Mouse (Mus musculus) midbrain, embryonic 15.5 days (tissue): ENCODE measurements around the gene Hist1h1a. TPM values are rescaled to one million over a fixed set of nuclear protein-coding genes. Genes with fewer than 3 reads are reported as not detected.
A peak's percentile ranks its signal among the peaks of the same experiment; 100 is the strongest.
"Not testable (repeated sequence)": the region's sequence is repeated elsewhere in the genome, so short reads cannot be mapped to it uniquely, and the experiment has no call there.

Experiments
- ATAC-seq: fragments of 200-750 bp; cut with Nextera tagmentation; replicated peaks from 2 replicates; pipeline ENCODE4 v1.8.0; 2017; ENCODE audit warnings: moderate TSS enrichment
- H3K27ac ChIP-seq: fragments of 300-500 bp; sonication (generic); 2 replicates; pipeline ENCODE4 v1.5.1; 2015; ENCODE audit warnings: mild to moderate bottlenecking, inconsistent platforms
- H3K27me3 ChIP-seq: fragments of 300-500 bp; sonication (generic); replicated peaks from 2 replicates; pipeline ENCODE4 v1.6.1; 2015; ENCODE audit warnings: inconsistent platforms
- H3K36me3 ChIP-seq: fragments of 300-500 bp; sonication (generic); replicated peaks from 2 replicates; pipeline ENCODE4 v1.6.1; 2015; ENCODE audit warnings: inconsistent platforms
- H3K4me1 ChIP-seq: fragments of 300-500 bp; sonication (generic); 2 replicates; pipeline ENCODE4 v1.6.1; 2015; ENCODE audit warnings: inconsistent platforms
- H3K4me2 ChIP-seq: fragments of 300-500 bp; sonication (generic); 2 replicates; pipeline ENCODE4 v1.6.1; 2015; ENCODE audit warnings: inconsistent platforms, mild to moderate bottlenecking, moderate library complexity
- H3K4me3 ChIP-seq: fragments of 300-500 bp; sonication (generic); 2 replicates; pipeline ENCODE4 v1.5.1; 2015; ENCODE audit warnings: mild to moderate bottlenecking, inconsistent platforms
- H3K9ac ChIP-seq: fragments of 300-500 bp; sonication (generic); 2 replicates; pipeline ENCODE4 v1.6.1; 2015; ENCODE audit warnings: mild to moderate bottlenecking, inconsistent platforms
- H3K9me3 ChIP-seq: fragments of 300-500 bp; sonication (generic); 2 replicates; pipeline ENCODE4 v1.6.1; 2016; ENCODE audit warnings: inconsistent platforms
- WGBS: fragments of 180-500 bp; shearing (Covaris S2); methylation state at CpG from one replicate; pipeline ENCODE4 v1.1.7; 2015; ENCODE audit warnings: mixed read lengths; 5-methylcytosine and 5-hydroxymethylcytosine counted together
- polyA plus RNA-seq: library from polyadenylated mRNA; unstranded; fragments of >200 nt; fragmentation: Nextera tagmentation; extraction: Ambion mirVana; gene quantifications from 2 replicates; pipeline ENCODE4 v1.2.1, GENCODE M21; 2015

Gene Hist1h1a
- polyA plus RNA-seq, 1 experiment from 2014 or later: 0.48 TPM

DNA sequence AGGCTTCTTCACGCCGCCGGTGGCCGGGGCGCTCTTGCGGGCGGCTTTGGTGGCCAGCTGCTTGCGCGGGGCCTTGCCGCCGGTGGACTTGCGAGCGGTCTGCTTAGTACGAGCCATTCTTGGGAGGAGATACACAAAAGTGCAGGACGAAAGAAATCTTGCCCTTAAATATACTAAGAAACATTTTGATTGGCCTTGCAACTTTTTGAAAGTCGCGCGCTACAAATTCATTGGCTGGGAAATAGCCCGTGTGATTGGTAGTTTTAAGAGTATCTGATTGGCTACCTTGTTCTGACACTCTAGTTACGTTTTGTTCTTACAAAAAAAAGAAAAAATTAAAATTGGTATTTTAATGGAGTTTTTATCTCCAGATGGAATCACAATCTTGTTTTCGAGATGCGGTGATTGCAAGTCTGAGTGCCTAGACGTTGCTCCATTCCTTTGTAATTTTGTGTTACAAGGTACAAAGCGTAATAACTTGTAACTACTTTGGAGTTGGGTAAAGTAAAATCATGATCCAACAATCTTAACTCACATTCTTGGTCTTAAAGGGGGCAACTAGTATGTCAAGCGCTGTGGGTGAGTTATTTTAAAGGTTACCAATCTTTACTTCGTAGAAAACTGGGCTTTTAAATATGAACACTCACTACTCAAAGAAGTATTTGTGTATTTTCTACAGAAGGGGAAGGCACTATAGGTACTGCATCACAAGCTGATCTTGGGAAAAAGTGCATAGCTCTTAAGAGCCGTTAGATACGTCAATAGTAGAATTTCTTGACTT, 17.9 kb upstream of the Hist1h1a start, which contains the start of gene Hist1h3c:
TSS of gene Hist1h3c (minus strand) at position 222 of the 781 bp plus-strand sequence.
- WGBS: under 1% methylated on average over 24 of the region's 28 CpGs
- Histone ChIP-seq H3K27ac (peak within 1 kb of the TSS; percentile 96), H3K9me3 (no peaks in the 10 kb centered on the region), H3K36me3 (no peaks in the 10 kb centered on the region), H3K4me2 (peak within 1 kb of the TSS; percentile 86), H3K4me3 (peak within 1 kb of the TSS; percentile 46), H3K9ac (peak within 1 kb of the TSS; percentile 37; the same call in 1 of the 2 replicates), H3K27me3 (no peaks in the 10 kb centered on the region), H3K4me1 (peaks cover 19% of the 10 kb centered on the region)
- peak; percentile 77 for ATAC-seq

GRCm38 (mm10) chr13:23746201-23747080, 17.0 kb upstream of the Hist1h1a start, which contains the start of gene Hist1h2bb:
Gene Hist1h2bb, plus strand, starts transcription at chr13:23746734.
- Histone ChIP-seq H3K4me3 (peak within 1 kb of the TSS; percentile 46), H3K27ac (peak within 1 kb of the TSS; percentile 96), H3K4me2 (peak within 1 kb of the TSS; percentile 86), H3K9ac (peak within 1 kb of the TSS; percentile 37), H3K4me1 (peaks cover 21% of the 10 kb centered on the region)
- peak; percentile 92 for ATAC-seq
- H3K36me3 ChIP-seq, H3K27me3 ChIP-seq, H3K9me3 ChIP-seq: not testable (repeated sequence)
- 1% methylated on average over 46 of the region's 58 CpGs for WGBS

GRCm38 (mm10) chr13:23747081-23747891, 16.2 kb upstream of the Hist1h1a start:
- ATAC-seq: no peak; the same call in 1 of the 2 replicates

DNA sequence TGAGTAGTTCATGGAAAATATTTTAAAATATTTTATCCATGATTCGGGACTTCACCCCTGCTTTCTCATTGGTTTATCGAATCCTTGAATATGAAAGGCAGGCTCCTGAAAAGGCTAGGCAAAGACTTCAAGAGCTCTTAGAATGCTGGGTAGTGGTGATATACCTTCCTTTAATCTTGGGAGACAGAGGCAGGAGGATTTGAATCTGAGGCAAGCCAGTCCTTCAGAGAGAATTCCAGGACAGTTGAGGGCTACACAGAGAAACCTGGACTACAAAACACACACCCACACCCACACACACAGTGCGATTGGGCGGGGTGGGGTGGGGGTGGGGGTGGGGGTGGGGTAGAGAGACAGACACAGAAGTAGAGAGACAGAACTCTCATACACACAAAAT, 15.6 kb upstream of the Hist1h1a start:
- H3K4me2 ChIP-seq: no peak overlapping the region; the same call in 1 of the 2 replicates
- H3K4me1 ChIP-seq: peaks cover 28% of the 10 kb centered on the region
- no peaks in the 10 kb centered on the region for H3K36me3 ChIP-seq
- 6% methylated on average over 4 of the region's 4 CpGs for WGBS
- no peak for ATAC-seq
- H3K27me3 ChIP-seq: no peaks in the 10 kb centered on the region
- no peaks in the 10 kb centered on the region for H3K9me3 ChIP-seq
- no peak overlapping the region for H3K9ac ChIP-seq
- peak overlapping the region; percentile 53 for H3K27ac ChIP-seq
- H3K4me3 ChIP-seq: no peak overlapping the region

More at GRCm38 (mm10) chr13:23747081-23747891, 16.2 kb upstream of the Hist1h1a start:
- H3K4me2 ChIP-seq: peak overlapping the region; percentile 86
- no peaks in the 10 kb centered on the region for H3K27me3 ChIP-seq
- H3K9ac ChIP-seq: 0 out of 2 replicates have a peak overlapping the region, but pooled peaks have one; percentile 20
- peak overlapping the region; percentile 46 for H3K4me3 ChIP-seq
- peak overlapping the region; percentile 96 for H3K27ac ChIP-seq
- 2% methylated on average over 13 of the region's 13 CpGs for WGBS
- H3K4me1 ChIP-seq: peaks cover 24% of the 10 kb centered on the region
- H3K9me3 ChIP-seq: no peaks in the 10 kb centered on the region
- H3K36me3 ChIP-seq: no peaks in the 10 kb centered on the region

DNA sequence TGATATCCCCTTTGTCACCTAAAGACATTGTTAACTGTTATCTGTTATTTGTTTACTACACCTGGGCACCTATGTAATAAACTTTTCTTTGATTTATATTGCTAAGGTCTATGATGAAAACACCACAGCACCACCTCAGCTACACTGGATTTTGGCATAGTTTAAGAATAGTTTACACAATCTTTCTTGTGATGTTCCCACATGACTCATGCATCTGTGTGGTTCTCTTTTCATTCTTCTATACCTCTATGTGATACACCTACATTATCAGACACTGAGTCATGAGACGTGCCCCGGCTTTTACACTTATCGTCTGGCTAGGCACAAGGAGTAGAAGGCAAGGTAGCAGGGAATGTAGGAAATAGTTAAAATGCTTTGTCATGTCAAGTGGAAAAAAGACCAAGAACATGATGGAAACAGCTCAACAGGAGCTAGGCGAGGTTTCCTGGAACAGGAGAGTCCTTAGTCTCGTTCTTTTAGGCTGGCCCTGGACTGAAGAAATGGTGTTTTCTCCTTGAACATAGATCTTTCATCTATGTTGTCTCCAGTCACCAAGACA, 13.8 kb upstream of the Hist1h1a start:
- H3K27me3 ChIP-seq: no peaks in the 10 kb centered on the region
- no peak overlapping the region for H3K9ac ChIP-seq
- 94% methylated on average over 5 of the region's 5 CpGs for WGBS
- H3K4me3 ChIP-seq: no peak overlapping the region
- H3K9me3 ChIP-seq: no peaks in the 10 kb centered on the region
- peaks cover 28% of the 10 kb centered on the region for H3K4me1 ChIP-seq
- no peaks in the 10 kb centered on the region for H3K36me3 ChIP-seq
- H3K27ac ChIP-seq: no peak overlapping the region
- no peak overlapping the region for H3K4me2 ChIP-seq
- ATAC-seq: no peak

DNA sequence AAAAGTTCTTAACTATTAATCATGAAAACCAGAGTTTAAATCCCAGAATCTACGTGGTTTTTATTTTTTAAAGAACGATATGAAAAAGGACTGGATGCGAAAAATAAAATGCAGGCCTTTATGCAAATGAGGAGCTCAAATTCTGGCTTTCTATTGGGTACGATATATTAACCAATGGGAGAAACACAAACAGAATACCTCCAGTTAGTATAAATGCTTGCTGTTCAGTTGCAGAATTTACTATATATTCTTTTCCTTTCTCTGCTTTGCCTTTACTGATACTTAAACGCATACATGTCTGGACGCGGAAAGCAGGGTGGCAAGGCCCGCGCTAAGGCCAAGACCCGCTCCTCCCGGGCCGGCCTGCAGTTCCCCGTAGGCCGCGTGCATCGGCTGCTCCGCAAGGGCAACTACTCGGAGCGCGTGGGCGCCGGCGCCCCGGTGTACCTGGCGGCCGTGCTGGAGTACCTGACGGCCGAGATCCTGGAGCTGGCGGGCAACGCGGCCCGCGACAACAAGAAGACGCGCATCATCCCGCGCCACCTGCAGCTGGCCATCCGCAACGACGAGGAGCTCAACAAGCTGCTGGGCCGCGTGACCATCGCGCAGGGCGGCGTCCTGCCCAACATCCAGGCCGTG, 12.5 kb upstream of the Hist1h1a start, which contains the start of gene Hist1h2ab:
TSS of gene Hist1h2ab (plus strand) at position 288 of the 639 bp plus-strand sequence.
- Histone ChIP-seq H3K4me1 (peaks cover 21% of the 10 kb centered on the region), H3K4me2 (peak within 1 kb of the TSS; percentile 83), H3K9ac (peak within 1 kb of the TSS; percentile 38; the same call in 1 of the 2 replicates), H3K27ac (peak within 1 kb of the TSS; percentile 91), H3K4me3 (peak within 1 kb of the TSS; percentile 46)
- WGBS: under 1% methylated on average over 35 of the region's 47 CpGs
- not testable (repeated sequence) for H3K9me3 ChIP-seq, H3K27me3 ChIP-seq, H3K36me3 ChIP-seq
- ATAC-seq: peak; percentile 55

GRCm38 (mm10) chr13:23751478-23751956, 11.9 kb upstream of the Hist1h1a start:
- peaks cover 23% of the 10 kb centered on the region for H3K4me1 ChIP-seq
- no peaks in the 10 kb centered on the region for H3K36me3 ChIP-seq
- no peaks in the 10 kb centered on the region for H3K27me3 ChIP-seq
- no peak overlapping the region for H3K9ac ChIP-seq
- under 1% methylated on average over 11 of the region's 11 CpGs for WGBS
- 0 out of 2 replicates have a peak, but pooled peaks have one; percentile 24 for ATAC-seq
- H3K4me2 ChIP-seq: peak overlapping the region; percentile 83
- peak overlapping the region; percentile 91 for H3K27ac ChIP-seq
- peak overlapping the region; percentile 46 for H3K4me3 ChIP-seq
- no peaks in the 10 kb centered on the region for H3K9me3 ChIP-seq

GRCm38 (mm10) chr13:23752067-23752741, 11.3 kb upstream of the Hist1h1a start, which contains the start of gene Hist1h3b:
Gene Hist1h3b, plus strand, starts transcription at chr13:23752267.
- Histone ChIP-seq H3K27ac (peak within 1 kb of the TSS; percentile 91), H3K4me1 (peaks cover 21% of the 10 kb centered on the region), H3K4me3 (peak within 1 kb of the TSS; percentile 46), H3K4me2 (peak within 1 kb of the TSS; percentile 83), H3K9ac (peak within 1 kb of the TSS; percentile 38; the same call in 1 of the 2 replicates)
- H3K36me3 ChIP-seq, H3K27me3 ChIP-seq, H3K9me3 ChIP-seq: not testable (repeated sequence)
- ATAC-seq: peak; percentile 76
- WGBS: 0% methylated on average over 25 of the region's 47 CpGs

GRCm38 (mm10) chr13:23752742-23753172, 10.7 kb upstream of the Hist1h1a start:
- ATAC-seq: no peak

GRCm38 (mm10) chr13:23753314-23754078, 10.0 kb upstream of the Hist1h1a start:
- Histone ChIP-seq H3K9ac (no peak overlapping the region), H3K4me3 (no peak overlapping the region), H3K27me3 (no peaks in the 10 kb centered on the region), H3K9me3 (no peaks in the 10 kb centered on the region), H3K4me1 (peaks cover 16% of the 10 kb centered on the region), H3K36me3 (no peaks in the 10 kb centered on the region), H3K27ac (no peak overlapping the region), H3K4me2 (no peak overlapping the region)
- no peak for ATAC-seq
- WGBS: 51% methylated on average over 4 of the region's 4 CpGs

More at GRCm38 (mm10) chr13:23752742-23753172, 10.7 kb upstream of the Hist1h1a start:
- Histone ChIP-seq H3K4me1 (peaks cover 20% of the 10 kb centered on the region), H3K4me3 (peak overlapping the region; percentile 5; the same call in 1 of the 2 replicates), H3K9me3 (no peaks in the 10 kb centered on the region), H3K9ac (no peak overlapping the region), H3K4me2 (peak overlapping the region; percentile 83), H3K27ac (no peak overlapping the region), H3K27me3 (no peaks in the 10 kb centered on the region), H3K36me3 (no peaks in the 10 kb centered on the region)
- WGBS: 3% methylated on average over 6 of the region's 6 CpGs
